Mouse (Mus musculus): Measurements from ENCODE around the gene Poc1a.
A peak's percentile ranks its signal among the peaks of the same experiment; 100 is the strongest.

Gene Poc1a

DNA sequence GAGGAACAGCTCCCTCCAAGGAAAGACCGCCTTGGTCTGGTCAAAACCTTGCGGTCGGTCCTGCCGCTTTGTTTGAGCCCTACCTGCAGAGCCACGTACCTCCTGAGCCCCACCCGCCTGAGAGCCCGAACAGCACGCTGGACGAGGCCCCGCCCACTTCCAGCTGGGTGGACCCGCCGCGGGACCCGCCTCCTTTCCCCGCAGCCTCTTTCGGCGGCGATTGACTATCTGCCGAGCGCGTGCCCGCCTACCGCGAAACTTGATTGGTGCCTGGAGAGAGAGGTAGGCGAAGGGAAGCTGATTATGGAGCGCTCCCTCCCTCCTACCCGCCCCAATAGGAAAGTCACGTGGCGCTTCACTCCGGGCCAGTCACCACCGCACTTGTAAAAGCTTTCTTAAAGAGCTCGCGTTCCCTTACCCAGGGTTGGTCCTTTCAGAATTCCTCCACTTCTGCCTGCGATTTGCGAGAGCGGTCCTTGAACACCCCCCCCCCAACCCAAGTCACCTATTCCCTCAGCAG, 86.8 kb downstream of the Poc1a start:
- peak; percentile 98 for DNase-seq (ENCODE audit: low spot score)

DNA sequence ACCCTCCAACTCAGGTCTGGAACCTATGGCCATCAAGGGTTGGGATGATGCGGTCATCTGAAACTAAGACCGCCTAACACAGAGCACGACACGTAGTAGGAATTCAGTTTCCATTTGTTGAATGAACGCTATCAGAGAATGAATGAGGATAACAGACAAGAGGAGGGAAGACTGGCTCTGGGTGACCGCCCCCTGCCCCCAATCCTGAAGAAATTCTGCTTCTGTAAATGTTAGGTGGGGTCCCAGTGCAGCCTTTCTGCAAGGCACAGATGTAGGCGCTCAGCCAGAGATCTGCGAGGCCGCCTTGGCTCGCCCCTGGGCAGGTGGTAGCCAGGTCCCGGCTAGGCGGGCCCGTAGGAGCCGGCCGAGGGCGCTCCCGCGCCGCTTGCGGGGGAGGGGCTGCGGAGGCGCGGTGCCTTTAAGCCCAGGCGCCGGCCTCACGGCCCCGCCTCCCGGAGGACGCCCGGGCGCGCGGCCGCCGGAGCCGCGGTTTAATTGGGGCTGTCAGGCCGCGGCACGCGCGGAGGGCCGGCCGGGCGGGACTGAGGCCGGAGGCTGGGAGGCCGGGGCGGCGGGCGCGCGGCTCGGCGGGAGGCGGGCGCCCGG, 87.4 kb downstream of the Poc1a start, which contains the start of gene Dusp7:
Gene Dusp7, plus strand, starts transcription at position 521 of the 606 bp plus-strand sequence.
- DNase-seq (ENCODE audit: low spot score): peak; percentile 86

DNA sequence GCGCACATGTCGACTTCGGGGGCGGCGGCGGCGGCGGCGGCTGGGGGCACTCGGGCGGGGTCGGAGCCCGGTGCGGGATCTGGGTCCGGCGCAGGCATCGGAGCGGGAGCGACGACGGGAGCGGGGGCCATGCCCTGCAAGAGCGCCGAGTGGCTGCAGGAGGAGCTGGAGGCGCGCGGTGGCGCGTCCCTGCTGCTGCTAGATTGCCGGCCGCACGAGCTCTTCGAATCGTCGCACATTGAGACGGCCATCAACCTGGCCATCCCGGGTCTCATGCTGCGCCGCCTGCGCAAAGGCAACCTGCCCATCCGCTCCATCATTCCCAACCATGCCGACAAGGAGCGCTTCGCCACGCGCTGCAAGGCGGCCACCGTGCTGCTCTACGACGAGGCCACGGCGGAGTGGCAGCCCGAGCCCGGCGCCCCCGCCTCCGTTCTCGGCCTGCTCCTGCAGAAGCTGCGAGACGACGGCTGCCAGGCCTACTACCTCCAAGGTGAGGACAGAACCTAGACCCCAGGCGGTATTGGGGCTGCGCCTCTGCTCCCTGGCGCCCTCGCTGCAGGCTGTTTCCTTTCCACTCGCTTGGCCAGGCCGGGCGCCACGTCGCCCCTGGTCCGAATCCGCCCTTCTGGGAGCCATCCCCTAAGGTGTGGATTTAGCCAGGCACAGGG, 88.1 kb downstream of the Poc1a start:
- DNase-seq (ENCODE audit: low spot score): peak; percentile 71

DNA sequence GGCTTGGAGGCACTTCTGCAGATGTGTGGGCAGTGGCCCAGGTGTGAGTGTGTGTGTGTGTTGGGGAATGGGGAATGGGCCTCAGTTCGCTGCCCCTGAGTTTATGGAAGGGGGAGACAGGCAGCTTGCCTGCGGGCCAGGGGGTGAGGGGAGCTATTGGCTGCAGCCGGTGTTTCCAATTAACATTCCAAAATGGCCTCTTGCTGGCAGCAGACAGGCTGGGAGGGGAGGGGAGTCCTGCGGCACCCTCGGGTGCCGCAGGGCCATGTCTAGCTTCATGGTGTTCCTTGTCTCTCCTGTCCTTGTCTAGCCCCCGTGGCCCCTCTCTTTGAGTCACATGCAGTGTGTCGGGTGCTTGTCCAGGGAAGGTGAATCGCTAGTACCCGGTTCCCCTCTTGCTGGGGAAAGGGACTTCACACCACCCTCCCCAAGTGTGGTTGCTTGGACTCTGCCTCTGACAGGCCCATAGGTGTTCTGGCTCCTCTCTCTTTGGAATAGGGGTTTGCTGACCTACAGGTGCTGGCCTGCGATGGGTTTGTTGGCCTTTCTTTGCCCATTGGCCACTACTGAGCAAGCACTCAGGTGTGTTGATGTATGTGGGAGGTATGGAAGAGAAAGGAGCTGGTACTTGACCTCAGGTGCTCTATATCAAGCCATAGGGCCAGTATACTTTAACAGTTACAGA, 89.1 kb downstream of the Poc1a start:
- peak; percentile 59 for DNase-seq (ENCODE audit: low spot score)

DNA sequence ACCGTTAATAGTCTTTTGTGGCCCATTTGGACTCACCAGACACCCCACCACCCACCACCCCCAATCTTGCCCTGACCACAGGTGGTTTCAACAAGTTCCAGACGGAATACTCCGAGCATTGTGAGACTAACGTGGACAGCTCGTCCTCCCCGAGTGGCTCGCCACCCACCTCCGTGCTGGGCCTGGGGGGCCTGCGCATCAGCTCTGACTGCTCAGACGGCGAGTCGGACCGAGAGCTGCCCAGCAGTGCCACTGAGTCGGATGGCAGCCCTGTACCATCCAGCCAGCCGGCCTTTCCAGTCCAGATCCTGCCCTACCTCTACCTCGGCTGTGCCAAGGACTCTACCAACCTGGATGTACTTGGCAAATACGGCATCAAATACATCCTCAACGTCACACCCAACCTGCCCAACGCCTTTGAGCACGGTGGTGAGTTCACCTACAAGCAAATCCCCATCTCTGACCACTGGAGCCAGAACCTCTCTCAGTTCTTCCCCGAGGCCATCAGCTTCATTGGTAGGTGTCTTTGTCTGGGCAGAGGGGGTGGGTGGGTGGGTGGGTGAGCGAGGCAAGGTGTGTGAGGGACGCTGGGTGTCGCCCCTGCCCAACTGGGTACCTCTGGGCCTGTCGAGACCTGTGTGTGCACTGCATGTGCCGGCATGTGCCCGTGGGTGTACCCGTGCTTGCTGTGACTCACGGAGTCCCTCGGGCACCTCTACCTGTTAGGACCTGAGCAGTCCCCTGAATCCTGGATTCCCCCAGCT, 89.9 kb downstream of the Poc1a start:
- no peak for DNase-seq (ENCODE audit: low spot score)

DNA sequence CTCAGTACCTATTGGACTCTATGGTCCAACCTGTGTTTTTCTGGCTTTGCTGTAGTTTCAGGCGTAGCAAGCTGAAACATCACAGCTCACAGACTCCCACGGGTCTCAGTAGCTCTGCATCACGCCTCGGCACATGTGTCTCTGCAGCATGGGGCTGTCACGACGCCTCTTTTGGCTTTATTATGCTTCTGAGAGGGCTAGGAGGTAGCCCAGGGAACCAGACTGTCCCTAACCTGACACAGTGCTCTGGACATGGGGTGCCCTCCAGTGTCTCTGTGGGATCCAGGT, 90.5 kb downstream of the Poc1a start:
- DNase-seq (ENCODE audit: low spot score): no peak

DNA sequence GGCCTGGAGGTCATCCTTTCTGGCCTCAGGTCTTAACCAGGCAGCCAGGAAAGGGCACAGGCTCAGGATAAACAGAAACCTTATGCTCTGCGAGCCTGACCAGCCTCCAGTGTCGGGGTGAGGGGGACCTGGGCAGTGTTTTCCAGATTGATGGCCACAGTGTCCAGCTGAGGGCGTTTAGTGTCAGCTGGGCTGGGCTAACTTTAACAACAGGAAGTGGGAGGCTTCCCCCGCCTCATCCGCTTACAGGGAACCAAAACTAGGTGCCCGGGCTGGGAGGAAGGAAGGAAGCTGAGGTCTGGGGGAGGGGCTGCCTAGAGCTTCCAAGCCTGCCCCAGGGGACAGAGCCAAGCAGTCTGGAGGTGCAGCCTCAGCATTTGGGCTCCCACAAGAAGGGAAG, 90.9 kb downstream of the Poc1a start:
- DNase-seq (ENCODE audit: low spot score): peak; percentile 75

DNA sequence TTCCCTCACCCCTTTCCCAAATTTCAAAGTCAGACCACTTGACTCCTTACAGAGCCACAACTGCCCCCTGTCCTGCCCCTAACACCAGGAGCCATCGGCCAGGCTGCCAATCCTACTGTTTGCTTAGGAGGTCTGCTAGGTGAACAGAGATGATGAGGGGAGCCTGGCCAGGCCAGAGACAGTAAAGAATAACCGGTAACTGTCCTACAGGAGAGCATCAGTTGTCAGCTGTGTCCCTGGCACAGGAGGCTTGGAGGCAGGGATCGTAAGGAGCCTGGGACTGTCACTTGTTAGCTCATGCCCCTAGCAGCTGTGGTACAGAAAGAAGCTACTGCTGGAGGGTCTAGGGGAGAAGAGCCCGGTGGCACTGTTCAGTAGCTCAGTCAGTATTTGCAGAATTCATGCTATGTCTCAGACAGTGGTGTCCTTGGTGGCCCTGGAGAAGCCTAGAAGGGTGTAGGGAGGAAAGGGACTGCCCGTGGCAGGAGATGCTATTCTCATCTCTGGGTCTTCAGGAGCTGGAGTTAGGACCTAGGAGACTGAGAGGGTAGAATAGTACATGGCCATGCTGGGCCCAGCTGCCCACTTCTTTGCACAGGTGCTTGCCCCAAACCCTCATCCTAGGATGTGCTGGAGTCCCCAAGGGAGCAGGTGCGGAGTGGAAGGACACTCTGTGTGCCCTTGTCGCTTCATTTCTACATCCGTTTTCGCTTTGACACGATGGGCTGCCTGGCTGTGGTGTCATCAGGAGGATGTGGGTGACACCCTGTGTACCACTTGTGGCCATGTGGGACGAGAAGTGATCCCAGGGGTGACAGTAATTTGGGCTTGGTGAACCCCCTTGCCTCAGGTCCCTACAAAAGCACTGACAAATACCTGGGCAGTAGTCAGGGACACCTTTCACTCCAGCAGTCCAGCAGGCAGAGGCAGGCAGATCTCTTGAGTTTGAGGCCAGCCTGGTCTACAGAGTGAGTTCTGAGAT, 91.9 kb downstream of the Poc1a start:
- no peak for DNase-seq (ENCODE audit: low spot score)

DNA sequence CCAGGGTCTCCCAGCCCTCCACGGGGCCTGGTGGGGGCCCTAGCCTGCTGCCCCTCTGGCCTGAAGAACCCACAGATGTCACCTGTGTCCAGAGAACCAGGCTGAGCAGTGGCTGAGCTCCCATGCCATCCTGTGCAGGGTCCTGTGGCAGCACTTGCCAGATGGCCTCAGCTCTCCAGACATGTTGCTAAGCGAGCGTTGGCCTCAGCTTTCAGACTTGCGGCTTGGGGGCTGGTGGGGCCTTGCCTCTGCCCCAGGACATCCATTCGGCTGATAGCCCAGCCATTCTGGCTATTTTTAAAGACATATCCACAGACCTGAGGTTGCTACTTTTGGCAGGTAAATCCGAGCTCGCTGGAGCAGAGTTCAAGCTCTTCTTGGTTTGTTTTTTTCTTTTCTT, 93.1 kb downstream of the Poc1a start:
- DNase-seq (ENCODE audit: low spot score): no peak

DNA sequence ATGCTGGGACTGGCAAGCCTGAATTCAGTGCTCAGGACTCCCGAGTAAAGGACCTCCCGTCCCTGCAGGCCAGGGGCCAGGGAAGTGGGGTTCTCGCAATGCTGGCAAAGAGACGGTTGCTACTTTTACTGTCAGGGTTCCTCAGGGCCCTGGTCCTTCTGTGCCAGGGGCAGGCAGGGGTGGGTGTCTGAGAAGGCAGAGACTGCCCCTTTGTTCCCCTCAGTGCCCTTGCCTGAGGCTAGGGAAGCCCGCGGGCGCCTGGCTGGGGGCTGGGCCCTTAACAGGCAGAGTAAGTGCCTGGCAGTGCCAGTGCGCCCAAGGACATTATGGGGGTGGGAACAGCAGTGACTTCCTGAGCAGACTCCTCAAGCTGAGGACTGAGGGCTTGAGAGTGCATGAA, 96.4 kb downstream of the Poc1a start:
- no peak for DNase-seq (ENCODE audit: low spot score)

DNA sequence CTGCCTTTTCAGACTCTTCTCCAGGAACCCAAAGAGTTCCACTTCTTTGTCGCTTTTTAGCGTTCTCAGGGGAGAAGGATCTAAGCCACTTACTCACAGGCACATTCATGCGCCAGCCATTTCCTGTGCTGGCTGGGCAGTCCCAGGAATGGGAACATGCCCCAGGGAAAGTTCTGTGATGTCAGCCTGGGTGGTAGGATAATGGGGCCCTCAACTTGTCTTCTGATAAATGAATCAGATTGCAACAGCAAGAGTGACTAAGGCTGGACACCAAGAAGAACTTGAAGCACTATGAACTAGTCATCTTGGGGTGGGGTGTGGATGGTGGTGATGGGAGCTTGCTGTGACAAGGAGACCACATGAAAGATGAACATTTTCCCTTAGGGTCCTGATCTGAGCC, 97.2 kb downstream of the Poc1a start:
- no peak for DNase-seq (ENCODE audit: low spot score)

DNA sequence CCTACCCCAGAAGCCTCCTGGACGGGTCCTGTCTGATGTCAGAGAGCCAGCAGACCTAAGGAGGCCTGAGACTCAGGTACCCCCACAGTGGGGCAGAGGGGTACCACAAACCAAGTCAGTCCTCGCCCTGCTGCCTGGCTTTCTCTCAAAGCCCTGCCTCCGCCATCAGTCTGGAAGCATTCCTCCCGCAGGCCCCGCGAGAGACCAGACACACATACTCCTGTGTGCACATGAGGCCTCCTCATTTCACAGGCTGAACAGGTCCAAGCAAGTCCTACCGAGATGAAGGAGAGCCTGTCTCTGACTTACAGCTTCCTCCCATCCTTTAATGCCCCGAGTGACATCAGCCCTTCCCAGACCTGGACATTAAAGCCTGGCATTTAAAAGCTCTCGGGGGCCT, 97.9 kb downstream of the Poc1a start:
- no peak for DNase-seq (ENCODE audit: low spot score)

DNA sequence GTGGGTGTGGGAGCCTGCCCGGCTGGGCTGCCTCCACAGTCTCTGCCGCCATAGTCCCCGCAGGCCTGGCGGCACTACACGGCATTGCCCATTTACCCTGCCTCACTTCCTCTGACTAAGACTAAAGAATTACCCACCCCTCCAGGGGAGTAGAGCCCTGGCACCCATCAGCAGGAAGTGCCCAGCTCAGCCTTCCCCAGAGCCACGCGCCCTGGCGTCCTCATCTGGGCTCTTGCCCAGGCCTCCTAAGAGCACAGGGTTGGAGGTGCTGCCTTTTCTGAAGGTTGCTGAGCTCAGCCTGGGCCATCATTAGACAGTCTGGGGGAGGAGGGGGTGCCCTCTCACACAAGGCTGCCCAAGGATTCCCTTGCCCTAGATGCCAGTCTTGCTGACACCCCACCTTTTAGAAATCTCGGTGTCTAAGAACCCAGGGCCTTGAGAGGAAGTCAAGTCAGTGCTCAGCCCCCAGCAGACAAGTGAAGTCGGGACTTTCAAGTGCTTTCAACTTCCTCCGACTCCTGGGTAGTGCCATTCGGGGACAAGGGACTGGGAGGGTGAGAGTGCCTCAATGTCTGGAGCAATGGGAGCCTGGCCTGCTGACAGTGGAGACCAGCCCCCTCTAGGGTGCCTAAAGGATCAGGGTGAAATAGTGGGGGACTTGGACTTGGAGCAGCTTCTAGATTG, 105.5 kb downstream of the Poc1a start:
- no peak for DNase-seq (ENCODE audit: low spot score)

DNA sequence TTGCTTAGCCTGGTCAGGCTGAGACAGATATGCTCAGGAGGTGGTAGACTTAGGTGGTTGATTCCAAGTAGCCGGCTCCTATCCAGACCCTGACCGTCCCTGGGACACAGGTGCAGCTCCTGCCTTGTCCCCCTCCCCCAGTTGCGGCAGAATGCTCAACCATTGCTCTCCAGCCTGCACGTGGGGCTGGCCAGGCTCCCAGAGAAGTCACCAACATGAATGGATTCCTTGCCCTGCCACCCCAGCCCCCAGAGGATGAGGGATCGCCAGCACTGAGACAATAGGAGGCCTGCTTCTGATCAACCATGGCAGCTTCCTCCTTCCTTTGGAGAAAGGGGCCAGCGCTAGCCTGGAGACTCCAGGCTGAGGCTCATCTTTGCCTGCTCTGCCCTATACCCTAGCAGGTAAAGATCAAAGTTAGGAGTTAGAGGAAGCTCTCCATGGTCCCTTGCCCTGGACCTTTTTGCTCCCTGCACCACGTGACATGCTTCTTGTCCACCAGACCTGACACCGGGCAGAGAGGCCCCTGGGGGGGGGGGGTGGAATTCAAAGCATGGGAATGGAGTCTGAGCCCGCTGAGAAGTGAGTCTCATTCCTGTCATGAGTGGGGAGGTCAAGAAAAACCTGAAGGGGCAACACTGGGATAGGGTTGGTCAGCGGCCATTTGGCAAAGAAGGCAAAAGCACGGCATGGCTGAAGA, 112.1 kb downstream of the Poc1a start:
- no peak for DNase-seq (ENCODE audit: low spot score)

DNA sequence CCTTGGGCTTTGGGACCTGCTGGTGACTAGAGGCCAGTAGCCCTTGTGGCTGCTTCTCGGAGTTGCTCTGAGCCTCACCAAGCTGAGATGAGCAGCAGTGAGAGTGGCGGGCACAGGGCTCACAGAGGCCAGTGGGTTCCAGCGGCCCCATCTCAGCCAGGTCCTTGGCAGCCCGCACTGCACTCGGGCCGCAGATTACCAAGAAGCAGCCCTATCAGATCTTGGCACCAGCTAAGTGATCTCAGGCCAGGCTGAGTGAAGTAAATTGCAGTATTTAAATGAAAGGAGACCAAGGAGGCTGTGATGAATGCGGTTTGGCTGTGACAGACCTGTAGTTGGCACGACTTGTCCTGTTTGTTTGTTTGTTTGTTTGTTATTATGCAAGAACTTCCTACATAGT, 112.7 kb downstream of the Poc1a start:
- DNase-seq (ENCODE audit: low spot score): no peak

DNA sequence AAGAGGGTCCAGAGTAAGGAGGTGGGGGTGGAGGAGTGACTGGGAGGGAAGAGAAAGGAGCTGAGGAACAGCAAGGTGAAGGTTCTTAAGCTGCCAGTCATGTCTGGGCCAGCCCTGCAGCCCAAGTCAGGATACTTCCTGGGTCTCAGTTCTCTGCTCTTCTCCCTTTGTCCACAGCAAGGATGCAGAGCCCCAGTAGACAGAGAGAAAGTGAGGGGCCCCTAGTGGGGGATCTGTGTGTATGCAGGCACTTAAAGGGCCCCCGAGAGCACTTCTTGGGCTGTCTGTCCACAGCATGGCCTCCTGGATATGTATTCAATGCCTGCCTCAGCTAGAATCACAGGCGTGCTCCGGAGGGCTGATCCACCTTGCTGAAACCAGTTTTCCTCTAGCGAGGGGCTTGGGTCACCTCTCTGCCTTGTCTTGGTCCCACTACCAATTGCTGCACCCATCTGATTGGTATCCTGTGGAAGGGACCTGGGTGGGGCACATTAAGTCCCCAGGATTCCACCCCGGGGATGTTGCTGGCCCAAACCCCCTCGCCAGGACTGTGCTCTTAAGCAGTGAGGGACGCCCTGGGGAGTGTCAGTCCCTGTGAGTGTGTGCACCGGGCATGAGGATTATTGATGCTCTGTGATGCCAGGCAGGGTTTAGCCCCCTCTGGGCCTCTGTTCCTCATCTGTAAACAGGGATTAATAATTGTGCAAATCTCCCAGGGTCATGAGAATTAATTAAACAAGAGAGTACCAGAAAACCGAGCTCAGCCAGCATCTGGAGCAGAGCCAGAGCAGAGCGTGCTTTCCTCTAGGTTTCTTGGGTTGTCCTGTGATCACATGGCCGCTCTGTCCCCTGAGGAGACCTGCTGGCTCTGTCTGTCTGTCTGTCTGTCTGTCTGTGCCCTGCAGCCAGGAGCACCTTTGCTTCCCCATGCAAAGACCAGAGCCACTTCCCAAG, 114.1 kb downstream of the Poc1a start:
- peak; percentile 71 for DNase-seq (ENCODE audit: low spot score)

DNA sequence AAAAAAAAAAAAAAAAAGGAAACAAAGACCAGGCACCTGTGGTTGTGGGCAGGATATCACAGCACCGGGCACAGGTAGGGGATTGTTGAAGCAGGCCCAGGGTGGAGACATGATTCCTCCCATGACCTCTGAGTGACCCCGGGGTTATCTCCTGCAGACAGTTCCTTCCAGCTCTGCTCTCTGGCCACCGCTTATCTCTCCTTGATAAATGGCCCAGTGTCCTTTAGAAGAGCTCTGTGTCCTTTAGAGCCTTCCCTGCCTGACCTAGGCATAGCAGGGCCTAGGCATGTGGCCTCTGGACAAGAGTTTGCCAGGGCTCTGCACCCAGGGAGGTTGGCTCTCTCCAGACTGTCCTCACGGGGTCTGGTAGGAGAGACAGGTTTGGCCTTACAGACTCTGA, 116.9 kb downstream of the Poc1a start:
- DNase-seq (ENCODE audit: low spot score): no peak

DNA sequence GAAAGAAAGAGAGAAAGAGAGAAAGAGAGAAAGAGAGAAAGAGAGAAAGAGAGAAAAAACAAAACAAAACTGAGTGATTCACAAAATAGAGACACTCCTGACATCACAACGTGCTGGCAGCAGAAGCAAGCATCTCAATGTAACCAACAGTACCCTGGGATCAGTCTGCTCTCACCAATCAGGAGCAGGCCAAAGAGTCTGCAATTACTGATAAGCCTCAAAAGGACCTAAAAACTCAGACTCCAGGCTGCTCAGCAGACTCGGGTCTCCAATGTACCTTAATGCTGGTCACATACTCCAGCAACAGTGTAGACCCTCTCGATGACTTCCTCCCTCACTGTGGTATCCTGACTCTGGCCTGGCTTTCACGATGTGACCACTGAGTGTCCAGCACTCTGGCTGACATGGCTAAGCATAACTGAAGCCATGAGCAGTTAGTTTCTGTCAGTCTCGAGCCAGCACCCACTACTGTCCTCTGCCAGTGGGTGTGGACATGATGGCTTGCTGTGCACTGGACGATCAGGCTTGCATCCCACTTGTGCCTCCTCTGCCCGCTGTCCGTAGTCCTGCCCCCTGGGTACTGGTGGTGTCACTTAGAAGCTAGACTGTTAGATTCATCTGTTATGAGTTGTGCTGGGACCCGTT, 117.9 kb downstream of the Poc1a start:
- no peak for DNase-seq (ENCODE audit: low spot score)

DNA sequence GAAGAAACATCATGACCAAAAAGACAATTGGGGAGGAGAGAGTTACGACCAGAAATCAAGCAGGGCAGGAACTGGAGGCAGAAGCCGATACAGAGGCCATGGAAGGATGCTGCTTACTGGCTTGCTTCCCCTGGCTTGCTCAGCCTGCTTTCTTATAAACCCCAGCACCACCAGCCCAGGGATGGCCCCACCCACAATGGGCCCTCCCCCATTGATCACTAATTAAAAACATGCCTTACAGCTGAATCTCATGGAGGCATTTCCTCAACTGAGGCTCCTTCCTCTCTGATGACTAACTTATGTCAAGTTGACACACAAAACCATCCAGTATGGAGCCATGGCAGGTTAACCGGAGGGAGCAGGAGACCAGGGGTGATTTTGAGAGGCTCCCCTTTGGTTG, 118.9 kb downstream of the Poc1a start:
- DNase-seq (ENCODE audit: low spot score): no peak

Measured in embryo, embryonic 10.5 days (tissue).